Mouse (Mus musculus) heart, postnatal 36 days (tissue): ENCODE measurements around the gene Rasl2-9. TPM values are rescaled to one million over a fixed set of nuclear protein-coding genes. Genes with fewer than 3 reads are reported as not detected.
"Not testable (repeated sequence)": the region's sequence is repeated elsewhere in the genome, so short reads cannot be mapped to it uniquely, and the experiment has no call there.

ENCODE experiments used
- DNase-seq, 2 experiments: peaks; one replicate each; pipeline ENCODE4 v3.0.0; 2021 to 2022
- intact Hi-C: fragments of 180-260 bp; cut with DNase I; formaldehyde crosslinking; loops from one replicate; pipeline ENCODE4 v1.15.1; 2025
- total RNA-seq, 2 experiments: library from RNA; stranded (reverse); gene quantifications; 2 replicates each; pipeline ENCODE4 v1.2.3; 2021

Gene Rasl2-9
- 1 to 10 TPM; 6.2 to 6.9 TPM for total RNA-seq

DNA sequence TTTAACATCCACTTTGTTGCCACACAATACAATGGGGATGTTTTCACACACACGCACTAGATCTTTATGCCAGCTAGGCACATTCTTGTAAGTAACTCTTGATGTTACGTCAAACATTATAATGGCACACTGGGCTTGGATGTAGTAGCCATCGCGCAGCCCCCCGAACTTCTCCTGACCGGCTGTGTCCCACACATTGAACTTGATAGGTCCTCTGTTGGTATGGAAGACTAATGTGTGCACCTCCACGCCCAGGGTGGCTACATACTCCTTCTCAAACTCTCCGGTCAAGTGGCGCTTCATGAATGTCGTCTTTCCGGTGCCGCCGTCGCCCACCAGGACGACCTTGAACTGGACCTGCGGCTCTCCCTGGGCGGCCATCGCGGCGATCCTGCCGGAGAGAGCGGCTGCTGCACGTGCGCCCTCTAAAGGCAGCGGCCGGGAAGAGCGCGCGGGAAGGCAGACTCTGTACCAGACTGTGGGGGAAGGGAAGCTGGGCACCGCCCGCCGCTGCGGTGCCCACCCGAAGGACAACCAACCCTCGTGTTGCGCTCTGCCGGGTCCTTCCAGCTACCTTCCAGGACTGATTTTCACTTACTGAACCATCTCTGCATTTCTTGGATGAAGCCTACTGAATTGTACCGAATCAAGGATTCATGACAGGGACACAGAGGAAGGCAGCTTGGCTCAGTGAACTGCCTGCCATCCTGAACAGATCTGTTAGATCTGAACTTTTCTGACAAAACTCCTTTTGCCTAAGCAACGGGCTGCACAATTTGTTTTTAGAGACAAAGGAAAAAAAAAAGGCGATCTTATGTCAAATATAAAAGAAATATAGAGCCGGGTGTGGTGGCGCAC lies at the start of gene Rasl2-9:
Gene Rasl2-9, minus strand, starts transcription at position 402 of the 858 bp plus-strand sequence.
- DNase-seq = peak; percentile 84 to 86
- intact Hi-C loops = loop anchor here (5.0 kb wide), 2 partner anchors 43 to 63 kb away; partner anchors contain the start of genes Epn1 and U2af2

DNA sequence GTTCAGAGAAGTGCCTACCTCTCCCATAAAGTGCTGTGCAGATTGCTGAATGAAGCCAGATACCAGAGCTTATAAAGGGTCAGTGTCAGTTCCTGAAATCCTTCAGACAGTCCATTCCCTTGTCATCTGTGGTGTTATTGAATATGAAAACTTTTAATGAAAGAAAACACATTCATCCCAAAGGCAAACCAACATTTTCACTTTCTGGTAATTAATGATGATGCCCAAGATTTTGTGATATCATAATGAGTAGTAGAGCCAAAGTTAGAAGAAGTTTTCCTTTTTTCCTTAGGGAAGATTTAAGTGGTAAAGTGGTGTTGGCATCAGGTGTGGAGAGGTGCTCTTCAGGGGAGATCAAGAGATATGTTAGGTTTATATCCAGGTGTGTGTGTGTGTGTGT lies 23.8 kb upstream of the Rasl2-9 start, which contains the start of gene Vmn1r55:
Gene Vmn1r55, minus strand, starts transcription at position 101 of the 400 bp plus-strand sequence.
- DNase-seq, intact Hi-C loops: not testable (repeated sequence)

DNA sequence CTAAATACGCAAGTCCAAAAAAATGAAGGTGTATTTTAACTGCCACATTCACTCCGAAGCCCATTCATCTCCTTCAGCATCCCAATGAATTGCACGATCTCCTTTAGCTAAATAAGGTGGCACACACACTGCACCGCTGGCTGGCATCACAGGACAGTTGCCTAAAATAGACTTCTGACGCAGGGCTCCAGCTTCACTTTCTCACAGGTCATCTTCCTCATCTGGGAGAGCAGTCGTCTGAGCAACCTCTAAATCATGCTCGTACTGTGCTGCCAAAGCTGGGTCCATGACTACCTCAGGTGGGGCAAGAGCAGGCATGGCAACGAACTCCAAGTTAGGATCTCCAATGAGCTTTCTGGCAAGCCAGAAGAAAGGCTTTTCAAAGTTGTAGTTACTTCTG lies 672 bp downstream of the Rasl2-9 start:
- intact Hi-C loops = loop anchor here (5.0 kb wide), 2 partner anchors 43 to 63 kb away; partner anchors contain the start of genes Epn1 and U2af2

DNA sequence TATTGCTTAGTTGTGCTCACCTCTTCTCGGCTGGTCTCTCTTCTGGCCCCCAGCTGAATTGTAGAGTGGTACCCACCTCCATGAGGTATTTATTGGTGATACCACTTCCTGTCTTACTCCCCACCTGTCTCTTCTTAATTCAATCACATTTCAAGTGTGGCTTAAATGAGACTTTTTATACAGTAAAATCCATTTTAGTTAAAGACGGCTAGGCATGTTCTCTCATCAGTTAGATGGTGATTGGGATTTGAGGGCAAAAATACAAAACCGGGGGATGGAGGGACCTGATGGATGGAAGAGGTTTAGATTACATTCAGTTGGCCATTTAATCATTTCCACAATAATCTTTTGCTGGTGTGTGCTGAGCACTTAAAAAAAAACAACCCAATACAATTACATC lies 8.9 kb downstream of the Rasl2-9 start, which contains the start of gene Rfpl4:
Gene Rfpl4, minus strand, starts transcription at position 101 of the 400 bp plus-strand sequence.
- intact Hi-C loops = no loop called here
- DNase-seq = no peak

More for the DNA sequence above, 672 bp downstream of the Rasl2-9 start:
- DNase-seq = peak; percentile 9 to 14

DNA sequence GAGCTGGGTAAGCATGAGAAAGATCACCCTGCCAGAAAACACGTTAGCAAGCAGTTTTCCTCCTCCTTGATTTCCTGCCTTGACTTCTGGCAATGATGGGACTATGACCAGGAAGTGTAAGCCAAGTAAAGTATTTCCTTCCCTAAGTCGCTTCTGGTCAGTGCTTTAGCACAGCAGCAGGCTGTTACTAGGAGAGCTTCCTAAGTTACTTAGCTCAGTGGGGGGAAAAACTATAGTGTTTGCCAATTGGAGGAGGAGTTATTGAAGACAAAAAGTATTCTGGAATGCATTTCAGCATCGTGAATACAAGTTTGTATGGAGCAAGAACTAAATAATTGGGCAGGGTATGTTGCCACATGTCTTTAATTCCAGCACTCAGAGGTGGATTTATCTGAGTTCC lies 13.0 kb downstream of the Rasl2-9 start:
- intact Hi-C loops = no loop called here

DNA sequence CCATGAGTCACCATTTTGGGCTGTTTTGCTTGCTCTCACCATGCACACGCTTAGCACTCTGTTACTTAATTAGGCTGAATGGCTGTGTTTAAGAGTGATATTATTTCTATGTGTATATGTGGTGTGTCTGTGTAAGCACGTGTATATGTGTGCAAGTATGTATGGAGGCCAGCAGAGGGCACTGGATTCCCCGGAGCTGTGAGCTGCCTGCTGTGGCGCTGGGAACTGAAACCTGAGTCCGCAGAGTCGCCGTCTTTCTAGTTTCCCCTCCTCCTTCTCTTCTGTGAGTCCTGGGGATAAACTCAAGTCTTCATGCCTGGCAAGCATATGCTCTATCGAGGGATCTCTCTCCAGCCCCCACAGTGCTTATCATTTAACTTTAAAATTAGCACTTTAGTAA lies 16.4 kb downstream of the Rasl2-9 start:
- no peak for DNase-seq

More for the DNA sequence above, 13.0 kb downstream of the Rasl2-9 start:
- no peak for DNase-seq

DNA sequence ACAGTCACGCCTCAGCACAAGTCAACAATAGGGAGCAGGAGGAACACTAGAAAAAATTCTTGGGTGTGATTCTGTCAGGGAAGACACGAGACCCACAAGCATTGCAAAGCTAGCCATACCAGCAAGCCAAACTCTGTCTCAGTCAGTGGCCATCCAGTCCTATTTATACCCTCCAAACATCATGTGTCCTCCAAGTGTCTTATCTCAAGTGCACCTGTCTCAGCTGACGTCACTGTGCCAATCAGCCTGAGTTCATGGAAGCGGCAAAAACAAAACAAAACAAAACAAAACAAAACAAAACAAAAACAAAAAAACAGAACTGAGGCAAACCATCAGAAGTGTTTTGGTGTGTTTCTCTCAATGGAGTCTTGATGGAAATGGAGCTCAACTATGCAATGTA lies 17.5 kb downstream of the Rasl2-9 start:
- no peak for DNase-seq
- intact Hi-C loops = no loop called here

More for the DNA sequence above, 16.4 kb downstream of the Rasl2-9 start:
- intact Hi-C loops = no loop called here

DNA sequence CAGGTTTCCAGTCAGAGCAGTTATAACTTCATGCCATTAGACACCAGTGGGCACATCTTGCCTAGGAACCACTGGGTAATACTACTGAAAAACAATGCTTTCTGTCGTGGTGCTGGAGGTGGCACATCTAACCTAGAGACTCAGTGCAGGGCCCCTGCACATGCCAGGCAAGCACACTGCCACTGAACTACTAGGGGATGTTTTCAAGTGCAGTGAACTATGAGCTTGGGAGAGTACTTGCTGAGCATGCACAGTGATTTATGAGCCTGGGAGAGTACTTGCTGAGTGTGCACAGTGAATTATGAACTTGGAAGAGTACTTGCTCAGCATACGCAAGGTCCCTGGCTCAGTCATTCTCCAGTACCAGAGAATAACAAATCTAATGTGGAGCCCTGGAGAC lies 23.2 kb downstream of the Rasl2-9 start:
- DNase-seq = no peak
- intact Hi-C loops = no loop called here

DNA sequence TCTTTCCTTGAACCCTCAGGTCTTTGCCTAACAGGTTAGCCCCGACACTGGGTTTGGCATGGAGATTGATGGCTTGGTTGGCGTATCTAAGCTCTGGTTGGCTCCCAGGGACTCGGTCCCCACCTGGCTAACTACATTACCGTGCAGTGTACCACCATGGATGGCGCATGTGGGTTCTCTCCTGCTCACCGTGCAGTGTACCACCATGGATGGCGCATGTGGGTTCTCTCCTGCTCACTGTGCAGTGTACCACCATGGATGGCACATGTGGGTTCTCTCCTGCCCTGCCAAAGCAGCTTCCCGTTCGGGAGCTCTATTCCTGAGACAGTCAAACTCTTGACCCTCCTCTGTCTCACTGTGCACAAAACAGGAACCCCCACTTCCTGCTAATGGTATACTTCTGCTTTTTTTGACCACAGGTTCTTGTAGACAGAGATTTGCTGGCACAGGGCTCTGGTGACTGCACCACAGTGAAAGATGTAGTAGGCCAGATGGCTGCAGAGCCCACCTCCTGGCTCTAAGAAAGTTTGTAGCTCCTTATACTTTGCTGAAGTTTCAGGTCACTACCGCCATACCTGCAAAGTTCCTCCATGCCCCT lies 24.6 kb downstream of the Rasl2-9 start:
- no peak for DNase-seq
- intact Hi-C loops = no loop called here

DNA sequence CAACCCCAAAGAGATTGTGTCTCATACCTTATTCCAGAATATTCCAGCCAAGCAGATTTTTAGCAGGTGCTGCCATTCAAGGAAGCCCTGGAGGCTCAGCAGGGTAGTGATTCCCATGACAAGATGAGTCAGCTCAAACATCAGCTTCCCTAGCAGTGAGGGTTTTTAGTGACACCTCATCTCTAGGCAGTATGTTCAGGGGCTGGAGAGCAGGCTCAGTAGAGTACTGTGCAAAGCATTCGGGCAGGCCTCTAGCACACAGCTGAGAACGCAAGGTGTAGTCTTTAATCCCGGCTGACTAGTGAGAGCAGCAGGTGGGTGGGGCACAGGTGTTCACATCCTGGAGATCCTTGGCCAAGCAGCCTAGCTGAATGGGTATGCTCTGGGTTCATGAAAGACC lies 26.0 kb downstream of the Rasl2-9 start:
- DNase-seq = no peak
- intact Hi-C loops = no loop called here

DNA sequence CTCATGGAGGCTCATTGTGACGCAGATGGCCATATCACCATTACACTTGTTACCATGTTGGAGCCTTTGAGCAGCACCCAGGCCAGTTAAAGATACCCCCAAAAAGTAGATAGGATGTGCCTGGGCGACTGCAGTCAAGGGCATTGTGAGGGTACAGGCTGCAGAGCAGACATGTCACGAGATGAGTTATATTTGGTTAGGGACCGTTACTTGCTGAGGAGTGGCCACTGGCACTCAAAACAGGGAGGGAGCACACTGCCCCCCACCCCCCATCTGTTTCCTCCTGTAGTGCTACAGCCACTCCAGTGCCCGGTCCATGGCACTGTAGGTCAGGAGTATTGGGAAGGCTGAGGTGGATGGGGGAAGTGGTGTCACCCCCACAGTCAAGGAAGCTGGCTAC lies 27.0 kb downstream of the Rasl2-9 start:
- no peak for DNase-seq
- intact Hi-C loops = no loop called here

DNA sequence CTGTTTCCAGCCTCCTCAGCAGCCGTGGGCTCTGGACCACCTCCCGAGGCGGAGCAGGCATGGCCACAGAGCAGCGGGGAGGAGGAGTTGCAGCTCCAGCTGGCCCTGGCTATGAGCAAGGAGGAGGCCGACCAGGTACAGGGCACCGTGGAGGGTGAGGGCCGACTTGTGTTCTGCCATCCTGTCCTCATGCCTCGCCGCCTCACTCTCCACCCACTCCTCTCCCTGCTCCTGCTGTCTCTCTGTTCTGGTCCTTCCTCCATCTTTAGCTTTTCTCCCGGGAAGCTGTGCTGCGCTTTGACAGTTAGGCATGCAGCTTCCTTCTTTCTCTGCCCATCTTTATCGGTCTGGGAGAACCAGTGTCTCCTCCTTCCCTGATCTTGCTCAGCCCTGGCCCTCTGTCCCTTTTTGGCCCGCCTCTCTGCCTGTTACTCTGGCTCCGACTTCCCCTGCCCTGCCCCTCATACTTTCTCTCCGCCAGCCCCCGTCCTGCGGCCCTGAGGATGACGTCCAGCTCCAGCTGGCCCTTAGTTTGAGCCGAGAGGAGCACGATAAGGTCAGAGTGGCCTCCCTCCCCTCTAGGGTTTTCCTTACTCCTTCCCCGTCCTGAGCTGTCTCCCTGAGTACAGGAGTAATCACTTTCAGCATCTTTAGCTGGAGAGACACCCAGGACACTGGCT lies 32.8 kb downstream of the Rasl2-9 start:
- DNase-seq = no peak
- intact Hi-C loops = no loop called here

DNA sequence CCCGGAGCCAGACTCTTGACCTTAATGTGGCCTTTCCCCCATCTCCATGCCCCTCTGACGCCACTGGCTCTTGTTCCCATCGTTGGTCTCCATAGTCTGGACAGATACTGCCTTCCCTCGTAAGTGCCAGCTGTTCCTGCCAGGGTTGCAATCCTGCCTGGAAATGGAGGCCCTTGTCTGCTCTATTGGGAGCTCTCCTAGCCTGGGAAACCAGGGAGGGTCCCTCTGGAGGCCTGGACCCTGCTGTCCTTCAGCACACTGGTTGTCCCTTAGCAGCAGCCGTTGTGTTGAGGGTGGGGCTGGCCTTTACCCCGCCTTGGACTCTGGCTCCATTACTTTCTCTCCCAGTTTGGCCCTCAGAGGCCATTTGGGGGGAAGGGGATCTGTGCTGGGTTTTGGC lies 33.4 kb downstream of the Rasl2-9 start:
- intact Hi-C loops = no loop called here
- DNase-seq = no peak

DNA sequence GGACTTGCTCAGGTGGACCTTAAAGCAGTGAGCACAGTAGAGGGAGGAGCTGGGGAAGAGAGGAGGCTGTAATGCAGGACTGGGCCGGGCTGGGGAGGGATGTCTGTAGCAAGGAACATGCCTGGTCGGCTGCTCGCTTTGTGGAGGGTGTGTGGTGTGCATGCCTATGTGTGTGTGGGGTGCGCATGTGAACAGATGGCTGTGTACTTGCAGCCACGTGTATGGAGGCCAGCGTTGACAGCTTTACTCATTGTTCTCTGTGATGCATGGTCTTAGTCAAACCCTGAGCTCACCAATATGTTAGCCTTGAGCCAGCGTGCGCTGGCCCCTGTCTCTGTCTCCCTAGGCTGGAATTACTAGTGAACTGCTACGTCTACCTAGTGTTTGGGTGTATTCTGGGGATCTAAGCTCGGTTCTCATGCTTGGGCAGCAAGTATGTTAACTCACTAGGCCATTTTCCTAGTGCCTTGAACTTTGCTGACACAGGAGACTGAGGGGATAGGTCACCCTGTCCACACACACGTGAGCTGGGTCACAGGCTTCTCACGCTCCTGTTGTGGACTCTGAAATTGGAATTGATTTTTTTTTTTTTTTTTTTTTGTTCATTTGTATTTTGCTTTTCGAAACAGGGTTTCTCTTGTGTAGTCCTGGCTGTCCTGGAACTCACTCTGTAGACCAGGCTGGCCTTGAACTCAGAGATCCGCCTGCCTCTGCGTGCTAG lies 34.6 kb downstream of the Rasl2-9 start:
- intact Hi-C loops = no loop called here
- no peak for DNase-seq

DNA sequence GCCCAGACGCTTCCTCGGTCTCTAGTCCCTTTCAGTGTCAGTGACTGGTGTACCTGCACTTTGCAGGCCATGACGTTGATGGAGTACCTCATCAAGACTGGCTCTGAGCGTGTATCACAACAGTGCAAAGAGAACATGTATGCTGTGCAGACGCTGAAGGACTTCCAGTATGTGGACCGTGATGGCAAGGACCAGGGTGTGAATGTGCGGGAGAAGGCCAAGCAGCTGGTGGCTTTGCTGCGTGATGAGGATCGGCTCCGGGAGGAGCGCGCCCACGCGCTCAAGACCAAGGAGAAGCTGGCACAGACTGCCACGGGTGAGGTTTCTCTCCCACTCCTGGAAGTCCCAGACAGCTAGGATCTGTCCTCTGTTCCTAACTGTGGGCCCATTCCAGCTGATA lies 35.9 kb downstream of the Rasl2-9 start:
- DNase-seq = no peak
- intact Hi-C loops = no loop called here

DNA sequence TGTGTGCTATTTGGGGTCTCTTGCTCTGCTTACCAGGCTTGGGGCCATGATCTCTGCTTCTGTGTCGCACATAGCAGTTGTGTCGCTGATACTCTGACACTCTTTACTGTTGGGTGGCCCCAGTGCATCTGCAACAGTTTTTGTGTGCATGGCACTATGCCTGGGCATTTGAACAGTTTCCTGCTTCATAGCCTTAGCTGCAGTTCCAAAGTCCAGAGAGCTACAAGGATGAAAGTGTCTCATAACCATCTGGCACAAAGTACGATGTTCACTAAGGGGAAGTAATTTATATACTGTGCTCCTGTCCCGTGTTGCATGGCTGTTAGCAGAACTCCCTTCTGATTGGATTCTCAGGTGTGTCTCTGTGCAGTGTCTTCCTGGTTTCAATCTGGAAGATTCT lies 37.9 kb downstream of the Rasl2-9 start:
- no peak for DNase-seq
- intact Hi-C loops = no loop called here

DNA sequence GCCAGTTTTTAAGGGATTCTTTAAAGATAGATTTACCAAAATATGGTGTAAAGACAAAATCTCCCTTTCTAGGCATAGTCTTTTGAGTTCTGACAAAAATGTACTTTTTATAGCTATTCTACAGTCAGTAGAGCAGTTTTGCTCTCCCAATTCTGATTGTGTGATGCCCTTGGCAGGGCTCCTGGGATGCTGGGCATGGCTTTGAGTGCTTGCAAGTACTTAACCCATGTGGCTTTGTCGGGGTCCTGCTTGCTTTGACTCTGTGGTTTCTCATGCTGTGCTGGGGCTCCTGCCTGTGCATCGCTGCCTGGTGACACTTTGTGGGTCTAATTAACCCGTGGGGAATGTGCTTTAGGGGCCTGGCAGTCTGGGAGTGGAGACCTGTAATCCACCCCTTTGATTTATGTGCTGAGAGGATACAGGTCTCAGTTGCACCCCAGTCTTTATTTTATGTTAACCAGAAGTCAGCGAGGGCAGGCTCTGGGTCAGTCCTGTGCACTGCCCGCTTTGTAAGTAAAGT lies 38.8 kb downstream of the Rasl2-9 start:
- peak in 1 of 2 experiments; percentile 17 for DNase-seq
- intact Hi-C loops = no loop called here

DNA sequence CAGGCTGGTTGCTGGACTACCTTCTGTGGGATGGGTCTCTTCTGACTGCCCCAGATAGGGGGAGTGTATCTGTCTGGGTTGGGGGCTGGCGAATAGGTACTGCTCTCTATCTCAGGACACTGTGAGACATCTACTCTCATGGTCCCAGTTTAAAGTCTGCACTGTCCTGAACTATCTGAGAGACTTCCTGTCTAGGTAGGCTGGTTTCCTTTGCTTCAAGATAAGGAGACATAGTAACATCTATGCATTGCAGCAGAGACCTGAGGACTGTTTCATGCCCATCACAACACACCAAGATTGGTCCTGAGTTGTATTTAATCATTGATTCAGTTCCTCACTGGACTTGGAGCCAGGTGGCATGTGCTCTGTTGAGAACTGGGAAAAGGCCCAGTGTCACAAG lies 40.2 kb downstream of the Rasl2-9 start:
- no peak for DNase-seq
- intact Hi-C loops = no loop called here

DNA sequence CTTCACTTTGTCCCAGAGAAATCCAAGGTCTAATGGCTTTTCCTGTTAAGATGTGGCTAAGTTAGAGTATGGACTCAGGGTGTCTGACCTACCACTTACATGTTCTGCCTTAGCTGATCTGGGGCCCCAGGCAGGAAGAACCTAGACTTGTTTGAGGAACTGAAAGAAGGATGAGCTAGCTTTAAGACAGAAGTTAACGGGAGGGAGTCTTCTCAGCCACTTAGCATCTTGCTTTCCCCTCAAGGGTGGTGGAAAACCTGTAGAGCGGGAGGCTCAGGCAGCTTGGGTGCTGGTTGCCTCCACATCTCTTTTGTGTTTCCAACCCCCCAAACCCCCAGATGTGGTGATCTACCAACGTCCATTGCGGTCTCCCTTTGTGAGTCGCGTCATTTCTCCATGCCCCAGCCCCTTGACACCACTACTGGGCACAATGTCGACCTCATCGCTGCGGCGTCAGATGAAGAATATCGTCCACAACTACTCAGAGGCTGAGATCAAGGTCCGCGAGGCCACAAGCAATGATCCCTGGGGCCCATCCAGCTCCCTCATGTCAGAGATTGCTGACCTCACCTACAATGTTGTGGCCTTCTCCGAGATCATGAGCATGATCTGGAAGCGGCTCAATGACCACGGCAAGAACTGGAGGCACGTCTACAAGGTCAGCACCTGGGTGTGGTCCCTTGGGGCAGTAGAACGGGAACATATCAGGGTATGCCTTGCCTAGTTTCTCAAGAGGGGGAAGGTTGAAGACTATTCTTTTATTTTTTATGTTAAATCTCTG lies 42.2 kb downstream of the Rasl2-9 start:
- intact Hi-C loops = loop anchor here (5.0 kb wide), 1 partner anchor 44 kb away; the partner anchor contains the start of gene Rasl2-9

More for the DNA sequence above, 42.2 kb downstream of the Rasl2-9 start:
- no peak for DNase-seq
